Mouse (Mus musculus) myocyte (in vitro differentiated cells): ENCODE data around the gene Klhl23.

Experiments
- CEBPB ChIP-seq: IDR thresholded peaks from 2 replicates; pipeline ENCODE4 v1.6.1; 2011; ENCODE audit warnings: mild to moderate bottlenecking, moderate library complexity; ENCODE audit not compliant: poor library complexity, insufficient read depth, severe bottlenecking
- E2F4 ChIP-seq: IDR thresholded peaks from one replicate; pipeline ENCODE4 v1.6.1; 2011; ENCODE audit warnings: mild to moderate bottlenecking, control low read depth, moderate library complexity; ENCODE audit not compliant: insufficient read depth
- MAX ChIP-seq: IDR thresholded peaks from one replicate; pipeline ENCODE4 v1.6.1; 2011; ENCODE audit warnings: low read depth, mild to moderate bottlenecking, control low read depth
- MYOD1 ChIP-seq, 3 experiments: IDR thresholded peaks; one replicate each; pipeline ENCODE4 v1.6.1; 2011; ENCODE audit warnings: control low read depth in 2 of 3, low read depth in 2 of 3, mild to moderate bottlenecking in 2 of 3, moderate library complexity in 1 of 3; ENCODE audit not compliant: insufficient read length in 2 of 3, control insufficient read depth in 1 of 3
- MYOG ChIP-seq, 3 experiments: IDR thresholded peaks; one replicate each; pipeline ENCODE4 v1.6.1; 2011; ENCODE audit warnings: control low read depth in 2 of 3, low read depth in 2 of 3, mild to moderate bottlenecking in 2 of 3; ENCODE audit not compliant: insufficient read length in 2 of 3, control insufficient read depth in 1 of 3, insufficient read depth in 1 of 3
- POLR2A ChIP-seq: IDR thresholded peaks from one replicate; pipeline ENCODE4 v1.6.1; 2011; ENCODE audit warnings: low read depth, mild to moderate bottlenecking, control low read depth, moderate library complexity; ENCODE audit not compliant: insufficient read length
- POLR2AphosphoS2 ChIP-seq: IDR thresholded peaks from one replicate; pipeline ENCODE4 v1.6.1; 2011; ENCODE audit warnings: low read depth, control low read depth; ENCODE audit not compliant: insufficient read length
- REST ChIP-seq: IDR thresholded peaks from one replicate; pipeline ENCODE4 v1.6.1; 2011; ENCODE audit warnings: mild to moderate bottlenecking, control low read depth, moderate library complexity; ENCODE audit not compliant: insufficient read depth, insufficient read length
- SRF ChIP-seq: IDR thresholded peaks from one replicate; pipeline ENCODE4 v1.6.1; 2011; ENCODE audit warnings: low read depth; ENCODE audit not compliant: control insufficient read depth, insufficient read length
- TCF12 ChIP-seq: IDR thresholded peaks from one replicate; pipeline ENCODE4 v1.6.1; 2011; ENCODE audit warnings: mild to moderate bottlenecking, control low read depth; ENCODE audit not compliant: poor library complexity, insufficient read depth, severe bottlenecking
- USF1 ChIP-seq: IDR thresholded peaks from one replicate; pipeline ENCODE4 v1.6.1; 2011; ENCODE audit warnings: low read depth, mild to moderate bottlenecking, control low read depth, moderate library complexity

- TF ChIP-seq POLR2A (no peak), USF1 (no peak), CEBPB (no peak), MYOG (IDR thresholded peaks at IDR 0.05; ENCODE audit: control insufficient read depth in 1 of 3, insufficient read depth in 1 of 3, insufficient read length in 2 of 3, low read depth in 2 of 3) (no peak), E2F4 (no peak), TCF12 (no peak), MAX (no peak), SRF (no peak), MYOD1 (IDR thresholded peaks at IDR 0.05; ENCODE audit: control insufficient read depth in 1 of 3, insufficient read length in 2 of 3, low read depth in 2 of 3) (no peak), POLR2AphosphoS2 (no peak), REST (no peak)
Observed at GRCm38 (mm10) chr2:69825898-69826297, 4.2 kb downstream of the Klhl23 start.
